Mouse (Mus musculus) ES-Bruce4 (cell line): Measurements from ENCODE around the gene Med13l.

ENCODE experiments used
- CTCF ChIP-seq: IDR thresholded peaks from one replicate; pipeline ENCODE4 v1.8.1; 2011; ENCODE audit warnings: low read depth, low read length
- POLR2A ChIP-seq: IDR thresholded peaks from one replicate; pipeline ENCODE4 v1.8.1; 2011; ENCODE audit warnings: low read length; ENCODE audit not compliant: insufficient read depth

DNA sequence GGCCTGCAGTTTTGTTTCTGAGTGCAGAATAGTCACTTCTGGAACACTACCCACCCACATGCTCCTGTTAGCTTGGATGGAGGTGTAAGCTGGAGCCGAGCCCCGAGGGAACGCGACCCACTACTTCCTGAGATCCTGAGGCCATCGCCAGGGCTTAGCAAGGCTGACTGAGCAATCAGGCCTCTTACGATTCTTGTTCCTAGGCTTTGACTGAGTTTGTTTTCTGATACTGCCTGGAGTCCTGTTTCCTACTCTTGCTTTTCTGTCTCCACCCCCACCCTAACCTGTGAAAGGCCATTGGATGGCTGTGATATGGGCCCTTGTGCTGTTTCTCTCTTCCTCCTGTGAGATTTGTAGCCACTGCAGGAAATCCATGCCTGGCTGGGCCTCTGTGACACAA is 3.1 kb downstream of the Med13l start:
- TF ChIP-seq CTCF = no peak
- TF ChIP-seq POLR2A = no peak
